Mouse (Mus musculus) thymus, postnatal 0 days (tissue): Measurements from ENCODE around the gene Vwa1. TPM values are rescaled to one million over a fixed set of nuclear protein-coding genes. Genes with fewer than 3 reads are reported as not detected.
"Not testable (repeated sequence)": the region's sequence is repeated elsewhere in the genome, so short reads cannot be mapped to it uniquely, and the experiment has no call there.

Experiments used
- DNase-seq: peaks from one replicate; pipeline ENCODE4 v3.0.0-alpha.2; 2015; ENCODE audit warnings: low spot score
- polyA plus RNA-seq: library from polyadenylated mRNA; unstranded; fragments of >200 nt; fragmentation: Nextera tagmentation; extraction: Ambion mirVana; gene quantifications from 2 replicates; pipeline ENCODE4 v1.2.1, GENCODE M21; 2015

Vwa1 gene
- polyA plus RNA-seq = 8.6 and 9.0 TPM in 2 replicates

- DNase-seq = peak; percentile 85
Observed at GRCm38 (mm10) chr4:155774280-155774754, at the start of gene Vwa1. Gene Vwa1, minus strand, starts transcription at chr4:155774698.

GRCm38 (mm10) chr4:155823443-155823842, 48.9 kb upstream of the Vwa1 start:
- no peak for DNase-seq

- peak; percentile 20 for DNase-seq
Observed at GRCm38 (mm10) chr4:155821025-155821424, 46.5 kb upstream of the Vwa1 start.

- no peak for DNase-seq
Observed at GRCm38 (mm10) chr4:155817533-155817932, 43.0 kb upstream of the Vwa1 start.

GRCm38 (mm10) chr4:155812665-155813181, 38.2 kb upstream of the Vwa1 start:
- DNase-seq = peak; percentile 60

- peak; percentile 98 for DNase-seq
Observed at GRCm38 (mm10) chr4:155811929-155812664, 37.6 kb upstream of the Vwa1 start, which contains the start of gene Ccnl2. Gene Ccnl2, plus strand, starts transcription at chr4:155812489.

- no peak for DNase-seq
Observed at GRCm38 (mm10) chr4:155807841-155808240, 33.3 kb upstream of the Vwa1 start.

GRCm38 (mm10) chr4:155803340-155804041, 29.0 kb upstream of the Vwa1 start:
- DNase-seq = peak; percentile 96

- DNase-seq = peak; percentile 51
Observed at GRCm38 (mm10) chr4:155802741-155803339, 28.3 kb upstream of the Vwa1 start, which contains the start of gene Mrpl20. Gene Mrpl20, plus strand, starts transcription at chr4:155802878.

GRCm38 (mm10) chr4:155802075-155802474, 27.6 kb upstream of the Vwa1 start:
- no peak for DNase-seq

GRCm38 (mm10) chr4:155793730-155794129, 19.2 kb upstream of the Vwa1 start:
- no peak for DNase-seq

- DNase-seq = no peak
Observed at GRCm38 (mm10) chr4:155791240-155791933, 16.9 kb upstream of the Vwa1 start.

- DNase-seq = no peak
Observed at GRCm38 (mm10) chr4:155790650-155791161, 16.2 kb upstream of the Vwa1 start.

- DNase-seq = no peak
Observed at GRCm38 (mm10) chr4:155790021-155790489, 15.6 kb upstream of the Vwa1 start, which contains the start of gene Ankrd65. Gene Ankrd65, plus strand, starts transcription at chr4:155790439.

- not testable (repeated sequence) for DNase-seq
Observed at GRCm38 (mm10) chr4:155788833-155789232, 14.3 kb upstream of the Vwa1 start.

GRCm38 (mm10) chr4:155788300-155788699, 13.8 kb upstream of the Vwa1 start:
- no peak for DNase-seq

- DNase-seq = no peak
Observed at GRCm38 (mm10) chr4:155785819-155786218, 11.3 kb upstream of the Vwa1 start, which contains the start of gene Tmem88b. Gene Tmem88b, minus strand, starts transcription at chr4:155785874.

- DNase-seq = no peak
Observed at GRCm38 (mm10) chr4:155785246-155785645, 10.7 kb upstream of the Vwa1 start.

- peak; percentile 76 for DNase-seq
Observed at GRCm38 (mm10) chr4:155784081-155784701, 9.7 kb upstream of the Vwa1 start.

GRCm38 (mm10) chr4:155783486-155784080, 9.1 kb upstream of the Vwa1 start:
- no peak for DNase-seq
